Mouse (Mus musculus) heart, postnatal 0 days (tissue): ENCODE results near the gene Fancl. TPM values are rescaled to one million over a fixed set of nuclear protein-coding genes. Genes with fewer than 3 reads are reported as not detected.

Experiments
- ATAC-seq: fragments of 200-750 bp; cut with Nextera tagmentation; 2 replicates; pipeline ENCODE4 v1.8.0; 2017; ENCODE audit warnings: low read depth, moderate number of reproducible peaks, moderate library complexity; ENCODE audit not compliant: insufficient read depth
- DNase-seq: peaks from one replicate; pipeline ENCODE4 v3.0.0-alpha.2; 2016; ENCODE audit warnings: low spot score
- H3K27ac ChIP-seq: fragments of 300-500 bp; sonication (generic); 2 replicates; pipeline ENCODE4 v1.5.1; 2014; ENCODE audit warnings: low read depth, mild to moderate bottlenecking
- H3K27me3 ChIP-seq: fragments of 300-500 bp; sonication (generic); 2 replicates; pipeline ENCODE4 v1.6.1; 2014; ENCODE audit warnings: low read length, mixed read lengths; ENCODE audit not compliant: control insufficient read depth, insufficient read depth
- H3K36me3 ChIP-seq: fragments of 300-500 bp; sonication (generic); replicated peaks from 2 replicates; pipeline ENCODE4 v1.6.1; 2014; ENCODE audit warnings: low read length, mixed read lengths; ENCODE audit not compliant: control insufficient read depth, insufficient read depth
- H3K4me1 ChIP-seq: fragments of 300-500 bp; sonication (generic); 2 replicates; pipeline ENCODE4 v1.6.1; 2014; ENCODE audit warnings: antibody characterized with exemption; ENCODE audit not compliant: control insufficient read depth, insufficient read depth
- H3K4me2 ChIP-seq: fragments of 300-500 bp; sonication (generic); 2 replicates; pipeline ENCODE4 v1.6.1; 2014; ENCODE audit warnings: low read depth, mild to moderate bottlenecking, low read length, moderate library complexity
- H3K4me3 ChIP-seq: fragments of 300-500 bp; sonication (generic); 2 replicates; pipeline ENCODE4 v1.5.1; 2014; ENCODE audit warnings: low read depth, low read length
- H3K9ac ChIP-seq: fragments of 300-500 bp; sonication (generic); replicated peaks from 2 replicates; pipeline ENCODE4 v1.6.1; 2014; ENCODE audit warnings: low read depth, low read length, mixed read lengths
- H3K9me3 ChIP-seq: fragments of 300-500 bp; sonication (generic); replicated peaks from 2 replicates; pipeline ENCODE4 v1.6.1; 2016; ENCODE audit warnings: low read length; ENCODE audit not compliant: control insufficient read depth
- CTCF ChIP-seq: IDR thresholded peaks from 2 replicates; pipeline ENCODE4 v1.5.1; 2016; ENCODE audit warnings: antibody characterized with exemption, control low read depth, low read depth
- EP300 ChIP-seq: IDR thresholded peaks from 2 replicates; pipeline ENCODE4 v1.6.1; 2016; ENCODE audit warnings: antibody characterized with exemption, low read depth
- WGBS: fragments of 180-500 bp; shearing (Covaris S2); extraction: QIAGEN DNeasy Blood & Tissue Kit; methylation state at CpG from one replicate; pipeline ENCODE4 v1.1.7; 2014; 5-methylcytosine and 5-hydroxymethylcytosine counted together
- polyA plus RNA-seq: library from polyadenylated mRNA; unstranded; fragments of >200 nt; fragmentation: Nextera tagmentation; extraction: Ambion mirVana; gene quantifications from 2 replicates; pipeline ENCODE4 v1.2.1, GENCODE M21; 2015
- total RNA-seq: library from RNA; depleted of rRNA; stranded (reverse); fragments of >200 nt; gene quantifications from 2 replicates; pipeline ENCODE4 v1.2.3, GENCODE M21; 2014; ENCODE audit warnings: low replicate concordance; rRNA removed

Gene Fancl
- total and polyA plus RNA-seq, 2 experiments from 2014 or later: 17.8 to 20.4 TPM

DNA sequence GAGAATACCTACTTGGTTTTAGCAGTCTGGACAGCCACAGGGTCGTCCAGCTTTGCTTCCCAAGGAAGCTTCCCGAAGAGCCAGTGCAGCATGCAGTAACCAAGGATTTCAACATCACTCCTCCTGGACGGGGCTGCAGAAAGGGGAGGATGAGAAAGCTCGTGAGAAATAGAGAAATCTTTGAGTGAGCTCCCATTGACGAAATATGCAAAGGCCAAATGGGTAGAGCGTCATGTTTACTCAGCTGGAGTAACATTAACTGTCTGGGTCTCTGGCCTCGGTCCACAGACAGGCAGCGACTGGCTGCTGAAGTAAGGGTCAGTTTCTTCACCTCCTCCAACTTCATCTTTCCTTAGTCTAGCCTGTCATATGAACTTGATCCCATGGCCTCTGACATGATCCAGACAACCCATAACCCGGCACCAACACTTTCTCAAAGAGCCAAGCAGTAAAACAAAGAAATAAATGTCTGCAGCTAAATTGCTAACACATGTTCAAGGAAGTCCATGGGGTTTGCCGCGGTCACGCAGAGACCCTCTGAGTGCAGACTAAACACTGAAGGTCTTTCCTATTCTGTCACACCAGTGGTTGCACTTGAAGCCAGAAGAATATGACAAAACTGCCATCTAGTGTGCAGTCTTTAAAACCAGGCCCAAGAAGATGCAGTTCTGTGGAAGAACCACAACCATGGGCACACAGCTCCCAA, 104.0 kb downstream of the Fancl start:
- Histone ChIP-seq H3K27ac (no peak overlapping the region), H3K27me3 (no peaks in the 10 kb centered on the region), H3K4me1 (no peaks in the 10 kb centered on the region), H3K9me3 (no peaks in the 10 kb centered on the region), H3K9ac (no peak overlapping the region), H3K4me2 (no peak overlapping the region), H3K36me3 (no peaks in the 10 kb centered on the region), H3K4me3 (no peak overlapping the region)
- ATAC-seq (peak; percentile 24; the same call in 1 of the 2 replicates), DNase-seq (no peak)
- 59% methylated on average over 12 of the region's 12 CpGs for WGBS
- TF ChIP-seq EP300 (no peak), CTCF (peak; percentile 46; the same call in 1 of the 2 replicates)

DNA sequence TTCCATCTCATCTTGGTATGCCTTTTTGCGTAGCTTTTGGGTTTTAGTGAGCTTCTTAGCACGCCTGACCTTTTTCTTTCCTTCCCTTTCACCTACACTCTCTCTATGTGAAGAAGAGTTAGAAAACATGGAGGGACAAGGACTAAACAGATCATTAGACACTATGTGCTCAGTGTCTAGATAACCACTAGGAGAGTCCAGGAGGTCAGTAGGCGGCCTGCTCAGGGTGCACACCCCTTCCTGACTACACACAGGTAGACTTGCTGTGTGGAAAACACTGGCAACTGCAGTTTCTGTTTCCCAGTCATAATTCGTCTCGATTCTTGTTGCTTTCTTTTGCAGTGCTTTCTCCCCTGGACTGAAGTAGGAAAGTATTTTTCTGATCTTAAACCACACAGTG, 110.0 kb downstream of the Fancl start:
- Histone ChIP-seq H3K9ac (no peak overlapping the region), H3K4me2 (no peak overlapping the region), H3K4me1 (no peaks in the 10 kb centered on the region), H3K9me3 (no peaks in the 10 kb centered on the region), H3K4me3 (no peak overlapping the region), H3K27me3 (no peaks in the 10 kb centered on the region), H3K36me3 (no peaks in the 10 kb centered on the region; the same call in 1 of the 2 replicates), H3K27ac (no peak overlapping the region)
- DNase-seq: no peak
- 84% methylated on average over 5 of the region's 5 CpGs for WGBS
- TF ChIP-seq EP300: no peak
- ATAC-seq: no peak

DNA sequence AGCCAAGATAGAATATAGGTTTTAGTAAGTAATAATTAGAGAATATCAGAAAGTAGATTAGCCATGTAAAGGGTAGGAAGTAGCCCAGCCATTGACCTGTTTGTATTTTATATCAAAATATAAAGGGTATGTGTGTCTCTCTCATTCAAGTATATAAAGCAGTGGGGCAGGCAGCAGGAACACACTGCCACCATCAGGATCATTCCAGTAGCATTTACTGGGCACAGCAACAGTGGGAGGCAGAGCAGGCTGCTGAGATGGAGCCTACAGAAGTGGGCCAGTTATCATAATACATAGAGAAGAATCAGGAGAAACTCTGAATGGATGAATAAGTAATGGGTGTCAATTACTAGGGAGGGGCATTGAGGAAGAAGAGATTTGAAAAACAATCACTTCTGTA, 127.7 kb downstream of the Fancl start:
- DNase-seq: no peak
- Histone ChIP-seq H3K27ac (no peak overlapping the region), H3K4me3 (no peak overlapping the region), H3K27me3 (no peaks in the 10 kb centered on the region), H3K36me3 (no peaks in the 10 kb centered on the region), H3K4me2 (no peak overlapping the region), H3K4me1 (peaks cover 5% of the 10 kb centered on the region; the same call in 1 of the 2 replicates), H3K9ac (no peak overlapping the region), H3K9me3 (no peaks in the 10 kb centered on the region)
- ATAC-seq: no peak
- TF ChIP-seq CTCF (peak; percentile 50), EP300 (no peak)

DNA sequence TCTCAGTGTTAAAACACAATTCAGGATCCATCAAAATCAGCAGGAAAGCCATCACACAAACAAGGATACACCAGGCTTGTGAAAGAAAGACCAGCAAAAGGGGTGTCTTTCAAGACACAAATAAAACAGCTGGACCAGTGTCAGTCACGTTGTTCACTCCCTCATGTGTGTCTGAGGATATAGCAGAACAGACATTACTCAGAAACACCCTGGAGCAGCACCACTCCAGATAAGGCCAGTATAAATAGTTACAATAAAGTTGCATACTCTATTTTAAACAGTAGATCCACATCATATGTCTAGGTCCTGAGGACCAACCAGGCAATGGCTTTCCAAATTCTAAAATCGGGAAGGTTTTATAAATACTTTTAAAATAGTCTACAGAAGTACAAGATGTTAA, 130.2 kb downstream of the Fancl start:
- WGBS: 21% methylated on average over 2 of the region's 2 CpGs
- ATAC-seq (peak; percentile 68; the same call in 1 of the 2 replicates), DNase-seq (peak; percentile 23)
- Histone ChIP-seq H3K4me2 (0 out of 2 replicates have a peak overlapping the region, but pooled peaks have one; percentile 18), H3K9ac (no peak overlapping the region), H3K36me3 (no peaks in the 10 kb centered on the region), H3K4me3 (no peak overlapping the region), H3K9me3 (no peaks in the 10 kb centered on the region), H3K27ac (no peak overlapping the region), H3K27me3 (no peaks in the 10 kb centered on the region), H3K4me1 (peaks cover 5% of the 10 kb centered on the region; the same call in 1 of the 2 replicates)
- TF ChIP-seq EP300: no peak
- TF ChIP-seq CTCF: no peak

DNA sequence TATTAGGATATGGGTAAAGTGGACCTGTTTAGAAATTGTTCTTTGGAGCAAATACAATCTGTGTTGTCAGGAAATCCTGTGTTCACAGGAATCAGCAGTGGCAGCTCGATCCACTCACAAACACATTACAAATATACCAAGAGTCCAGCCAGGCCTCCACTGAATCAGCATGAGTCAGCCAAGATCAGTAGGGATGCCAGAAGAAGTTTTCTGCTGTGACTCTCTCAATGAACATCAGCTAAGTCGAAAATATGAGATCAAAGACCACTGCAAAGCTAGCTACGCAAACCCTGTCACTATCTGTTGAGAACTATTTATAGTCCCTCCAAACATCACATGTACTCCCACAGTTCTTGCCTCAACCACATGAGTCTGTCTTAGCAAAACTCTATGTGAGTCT, 133.1 kb downstream of the Fancl start:
- TF ChIP-seq EP300 (no peak), CTCF (no peak)
- H3K27ac ChIP-seq: no peak overlapping the region
- 0 out of 2 replicates have a peak, but pooled peaks have one; percentile 8 for ATAC-seq
- WGBS: 27% methylated on average over 3 of the region's 3 CpGs
- DNase-seq: no peak
- no peak overlapping the region for H3K4me2 ChIP-seq
- H3K9me3 ChIP-seq: no peaks in the 10 kb centered on the region
- peaks cover 5% of the 10 kb centered on the region; the same call in 1 of the 2 replicates for H3K4me1 ChIP-seq
- no peak overlapping the region for H3K9ac ChIP-seq
- H3K36me3 ChIP-seq: no peaks in the 10 kb centered on the region
- no peak overlapping the region for H3K4me3 ChIP-seq
- no peaks in the 10 kb centered on the region for H3K27me3 ChIP-seq

Other genes with a start within 250 kb of the Fancl start
- gene 5730522E02Rik, start 175.4 kb upstream of the Fancl start, total RNA-seq: not detected in 2 replicates
- gene 5730522E02Rik, start 175.4 kb upstream of the Fancl start, polyA plus RNA-seq: 0.52 and 1.1 TPM in 2 replicates
- not detected in 2 replicates for gene Gm6899, start 207.1 kb downstream of the Fancl start, total RNA-seq
- gene Gm6899, start 207.1 kb downstream of the Fancl start, polyA plus RNA-seq: not detected in 2 replicates
- 4.3 and 6.5 TPM in 2 replicates for gene Vrk2, start 207.9 kb downstream of the Fancl start, total RNA-seq
- 10.0 and 11.1 TPM in 2 replicates for gene Vrk2, start 207.9 kb downstream of the Fancl start, polyA plus RNA-seq